Mouse (Mus musculus): ENCODE results near the gene Col4a1. TPM values are rescaled to one million over a fixed set of nuclear protein-coding genes. Genes with fewer than 3 reads are reported as not detected.

Col4a1 gene
- polyA plus RNA-seq, 1 experiment, result 111 TPM

DNA sequence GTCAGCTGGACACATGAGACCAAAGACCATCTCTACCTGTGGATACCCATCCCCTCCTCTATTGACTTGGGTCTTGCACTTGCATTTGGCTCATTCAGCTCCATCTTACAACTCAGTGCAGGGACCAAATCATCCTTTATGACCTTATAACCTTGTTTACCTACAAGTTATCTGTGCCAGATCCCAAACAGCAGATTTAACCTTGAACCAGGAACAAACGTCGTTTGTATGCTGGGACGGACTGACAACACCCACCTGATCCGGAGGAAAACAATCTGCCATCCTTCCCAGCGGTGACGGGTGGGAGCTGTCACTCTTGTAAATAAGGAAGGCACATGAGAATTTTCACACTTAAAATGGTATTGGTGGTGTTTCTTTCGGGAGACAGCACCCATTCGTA is 163.8 kb downstream of the Col4a1 start:
- Histone ChIP-seq H3K36me3 (ENCODE audit: control insufficient read depth, insufficient read depth, low read length) (no peaks in the 10 kb centered on the region), H3K27ac (ENCODE audit: insufficient read depth, low read length) (no peak overlapping the region), H3K4me3 (ENCODE audit: extremely low read depth, insufficient read depth, insufficient read length) (no peak overlapping the region), H3K27me3 (ENCODE audit: control insufficient read depth, insufficient read depth, low read length) (no peaks in the 10 kb centered on the region), H3K4me1 (ENCODE audit: control insufficient read depth, insufficient read depth, insufficient read length) (no peaks in the 10 kb centered on the region)
- WGBS, result 87% methylated on average over 8 of the region's 8 CpGs
- no peak for DNase-seq (ENCODE audit: low read depth in 1 of 2, low spot score in 2 of 2)
- TF ChIP-seq CTCF (IDR thresholded peaks at IDR 0.05; ENCODE audit: extremely low read depth, insufficient read depth, insufficient read length, insufficient replicate concordance), result no peak
- no peak for TF ChIP-seq POLR2A (IDR thresholded peaks at IDR 0.05; ENCODE audit: low read depth, low read length)

Other genes starting within 250 kb of the Col4a1 start
- gene Col4a2, start within 50 bp of the Col4a1 start, polyA plus RNA-seq (2012; rRNA removed), result 36.0 and 40.8 TPM in 2 replicates
- 17.1 and 17.8 TPM in 2 replicates for gene Rab20, start 165.9 kb upstream of the Col4a1 start, polyA plus RNA-seq (2012; rRNA removed)
- gene Naxd, start 184.7 kb upstream of the Col4a1 start, polyA plus RNA-seq (2012; rRNA removed), result 57.0 and 61.6 TPM in 2 replicates
- 29.8 and 42.4 TPM in 2 replicates for gene Cars2, start 238.0 kb upstream of the Col4a1 start, polyA plus RNA-seq (2012; rRNA removed)
- gene Ing1, start 242.7 kb upstream of the Col4a1 start, polyA plus RNA-seq (2012; rRNA removed), result 16.1 and 17.6 TPM in 2 replicates